Mouse (Mus musculus): Measurements from ENCODE around the gene Gm20431.

Gene Gm20431

GRCm38 (mm10) chr2:167688498-167689451 lies 27.5 kb upstream of the Gm20431 start, which contains the start of gene Cebpb:
Cebpb (plus strand) TSS chr2:167688915.
- DNase-seq (ENCODE audit: low read depth), result peak; percentile 88

- DNase-seq (ENCODE audit: low read depth), result no peak
Observed at GRCm38 (mm10) chr2:167688126-167688497, 26.8 kb upstream of the Gm20431 start.

GRCm38 (mm10) chr2:167687651-167688101 lies 26.4 kb upstream of the Gm20431 start:
- no peak for DNase-seq (ENCODE audit: low read depth)

DNA sequence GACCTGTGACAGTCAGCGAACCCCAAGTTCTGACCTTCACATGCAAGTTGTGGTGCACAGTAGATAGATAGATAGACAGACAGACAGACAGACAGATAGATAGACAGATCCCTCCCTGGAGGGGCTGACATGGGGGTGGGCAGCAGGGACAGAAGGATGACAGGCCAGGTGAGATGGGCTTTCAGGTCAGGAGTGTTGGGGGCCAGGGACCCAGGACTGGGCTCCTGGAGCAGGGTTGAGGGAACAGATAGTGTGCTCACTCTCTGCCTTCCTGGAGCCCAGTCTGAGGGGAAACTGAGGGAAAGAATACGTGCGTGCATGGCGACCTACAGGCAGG lies 25.9 kb upstream of the Gm20431 start:
- DNase-seq (ENCODE audit: low read depth), result no peak

DNA sequence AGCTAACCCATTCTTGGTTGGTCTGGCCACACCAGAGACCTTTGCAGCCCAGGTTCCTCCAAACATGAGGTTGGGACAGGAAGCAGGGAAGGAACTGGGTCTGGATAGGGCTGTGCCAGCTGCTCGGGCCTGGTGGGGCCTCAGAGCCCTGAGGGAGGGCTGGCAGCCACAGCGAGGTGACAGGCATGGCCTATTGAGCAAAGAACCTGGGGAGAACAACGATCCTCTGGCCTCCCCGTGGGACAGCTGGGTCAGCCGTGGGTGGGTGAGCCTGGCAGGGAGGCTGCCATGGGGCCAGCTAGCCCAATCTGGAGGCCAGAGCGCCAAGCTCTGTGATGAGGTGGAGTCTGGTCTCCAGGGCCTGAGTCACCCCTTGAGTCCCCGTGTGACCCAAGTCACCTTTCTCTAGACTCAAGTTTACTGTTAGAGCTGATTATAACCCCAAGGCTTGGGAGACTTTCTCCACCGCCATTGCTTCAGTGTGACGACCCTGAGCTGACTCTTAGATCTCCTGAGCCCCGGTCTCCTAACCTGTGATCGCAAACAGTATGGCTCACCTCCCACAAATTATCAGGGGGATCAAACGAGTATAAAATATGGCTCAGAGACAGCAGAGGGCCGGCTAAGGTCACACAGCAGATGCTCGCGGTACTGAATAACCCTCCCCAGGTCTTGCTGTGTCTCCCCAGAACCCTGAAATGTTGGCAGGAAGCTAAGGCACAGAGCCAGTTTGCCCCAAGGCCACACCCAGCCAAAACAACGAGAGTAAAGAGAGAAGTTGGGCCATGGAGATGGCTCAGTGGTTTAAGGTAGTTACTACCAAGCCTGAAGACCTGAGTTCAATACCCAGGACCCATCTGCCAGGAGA lies 25.3 kb upstream of the Gm20431 start:
- DNase-seq (ENCODE audit: low read depth), result no peak

DNA sequence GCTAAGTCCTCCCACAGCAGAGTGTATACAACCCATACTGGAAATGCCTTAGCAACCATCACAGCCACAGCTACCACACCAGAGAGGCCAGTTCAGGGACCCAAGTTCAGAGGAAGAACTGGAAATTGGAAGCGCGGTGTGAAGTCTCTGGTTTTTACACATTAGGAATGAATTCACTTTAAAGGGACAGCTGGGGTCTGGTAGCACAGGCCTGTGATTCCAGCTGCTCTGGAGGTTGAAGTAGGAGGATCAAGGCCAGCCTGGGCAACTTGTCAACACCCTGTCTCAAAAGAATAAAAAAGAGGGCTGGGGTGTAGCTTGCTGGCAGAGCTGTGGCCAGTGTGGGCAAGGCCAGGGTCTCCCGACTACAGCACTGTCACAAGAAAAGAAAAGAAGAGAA lies 24.6 kb upstream of the Gm20431 start:
- no peak for DNase-seq (ENCODE audit: low read depth)

GRCm38 (mm10) chr2:167685137-167685536 lies 23.8 kb upstream of the Gm20431 start:
- peak; percentile 97 for DNase-seq (ENCODE audit: low read depth)

GRCm38 (mm10) chr2:167683721-167684120 lies 22.4 kb upstream of the Gm20431 start:
- no peak for DNase-seq (ENCODE audit: low read depth)

GRCm38 (mm10) chr2:167680657-167681056 lies 19.4 kb upstream of the Gm20431 start:
- DNase-seq (ENCODE audit: low read depth), result peak; percentile 90

GRCm38 (mm10) chr2:167679902-167680430 lies 18.7 kb upstream of the Gm20431 start:
- DNase-seq (ENCODE audit: low read depth), result peak; percentile 92

DNA sequence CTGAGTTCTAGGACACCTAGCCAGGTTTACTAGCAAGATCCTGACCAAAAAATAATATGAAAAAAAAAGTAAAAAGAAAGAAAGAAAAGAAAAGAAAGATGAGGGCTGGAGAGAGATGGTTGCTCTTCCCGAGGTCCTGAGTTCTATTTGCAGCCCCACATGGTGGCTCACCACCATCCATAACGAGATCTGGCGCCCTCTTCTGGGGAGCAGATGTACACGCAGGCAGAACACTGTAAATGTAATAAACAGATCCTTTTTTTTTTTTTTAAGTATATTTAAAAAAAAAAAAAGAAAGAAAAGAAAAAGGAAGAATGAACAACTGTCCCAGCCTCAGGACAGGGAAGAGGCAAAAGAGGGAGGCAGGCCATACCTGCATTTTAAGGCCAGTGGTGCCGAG lies 17.3 kb upstream of the Gm20431 start:
- peak; percentile 72 for DNase-seq (ENCODE audit: low read depth)

GRCm38 (mm10) chr2:167675120-167675909 lies 14.0 kb upstream of the Gm20431 start:
- DNase-seq (ENCODE audit: low read depth), result peak; percentile 70

GRCm38 (mm10) chr2:167672212-167672685 lies 11.0 kb upstream of the Gm20431 start:
- DNase-seq (ENCODE audit: low read depth), result no peak

- no peak for DNase-seq (ENCODE audit: low read depth)
Observed at GRCm38 (mm10) chr2:167671101-167671633, 9.9 kb upstream of the Gm20431 start.

DNA sequence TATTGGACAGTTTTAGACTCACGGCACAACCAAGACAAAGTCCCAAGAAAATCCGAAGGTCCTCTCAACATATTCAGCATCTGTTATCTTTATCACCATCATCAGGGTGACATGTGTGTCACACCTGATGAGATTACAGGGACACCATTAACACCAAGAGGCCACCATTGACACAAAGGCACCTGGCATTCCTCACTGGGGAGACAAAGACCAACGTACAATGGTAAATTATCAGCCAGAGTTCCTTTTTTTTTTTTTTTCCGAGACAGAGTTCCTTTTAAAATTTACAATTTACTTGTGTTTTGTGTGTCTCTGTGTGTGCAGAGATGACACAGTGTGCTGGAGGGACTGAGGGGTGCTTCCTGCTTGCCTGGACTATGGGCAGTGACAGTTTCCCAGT lies 8.1 kb upstream of the Gm20431 start:
- no peak for DNase-seq (ENCODE audit: low read depth)

- no peak for DNase-seq (ENCODE audit: low read depth)
Observed at GRCm38 (mm10) chr2:167668426-167668825, 7.1 kb upstream of the Gm20431 start.

- DNase-seq (ENCODE audit: low read depth), result no peak
Observed at GRCm38 (mm10) chr2:167665972-167666713, 4.8 kb upstream of the Gm20431 start.

DNA sequence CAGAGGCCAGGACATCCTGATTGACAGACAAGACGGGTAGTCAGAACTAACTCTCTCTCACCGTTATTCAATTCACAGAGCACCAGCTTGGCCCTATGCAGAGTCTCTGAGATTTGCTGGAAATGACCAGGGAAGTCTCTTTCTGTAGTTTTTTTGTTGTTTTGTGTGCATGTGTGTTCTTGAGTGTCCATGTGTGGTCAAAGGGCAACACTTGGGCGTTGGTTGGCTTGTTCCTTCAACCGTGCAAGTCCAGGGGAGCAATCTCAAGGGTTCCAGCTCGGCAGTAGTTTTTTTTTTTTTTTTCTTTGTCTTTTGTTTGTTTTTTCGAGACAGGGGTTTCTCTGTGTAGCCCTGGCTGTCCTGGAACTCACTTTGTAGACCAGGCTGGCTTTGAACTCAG lies 1.4 kb upstream of the Gm20431 start:
- DNase-seq (ENCODE audit: low read depth), result no peak

DNA sequence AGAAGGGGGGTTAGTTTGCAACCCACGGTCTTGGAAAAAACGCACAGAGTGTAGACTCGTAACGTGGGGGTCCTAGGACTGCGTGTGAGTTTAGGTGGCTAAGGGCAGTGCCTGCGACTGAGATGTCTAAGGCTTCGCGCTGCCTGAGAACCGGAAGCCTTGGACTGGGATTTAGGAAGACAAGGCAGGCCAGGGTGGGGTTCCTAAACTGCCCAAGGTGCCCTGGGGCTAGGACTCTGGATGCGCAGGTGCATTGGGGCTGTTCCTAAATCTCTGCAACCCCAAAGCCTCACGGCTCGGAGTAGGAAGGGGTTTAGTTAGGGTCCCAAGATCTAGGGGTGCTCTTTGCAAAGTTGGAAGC lies 705 bp downstream of the Gm20431 start:
- peak; percentile 57 for DNase-seq (ENCODE audit: low read depth)

DNA sequence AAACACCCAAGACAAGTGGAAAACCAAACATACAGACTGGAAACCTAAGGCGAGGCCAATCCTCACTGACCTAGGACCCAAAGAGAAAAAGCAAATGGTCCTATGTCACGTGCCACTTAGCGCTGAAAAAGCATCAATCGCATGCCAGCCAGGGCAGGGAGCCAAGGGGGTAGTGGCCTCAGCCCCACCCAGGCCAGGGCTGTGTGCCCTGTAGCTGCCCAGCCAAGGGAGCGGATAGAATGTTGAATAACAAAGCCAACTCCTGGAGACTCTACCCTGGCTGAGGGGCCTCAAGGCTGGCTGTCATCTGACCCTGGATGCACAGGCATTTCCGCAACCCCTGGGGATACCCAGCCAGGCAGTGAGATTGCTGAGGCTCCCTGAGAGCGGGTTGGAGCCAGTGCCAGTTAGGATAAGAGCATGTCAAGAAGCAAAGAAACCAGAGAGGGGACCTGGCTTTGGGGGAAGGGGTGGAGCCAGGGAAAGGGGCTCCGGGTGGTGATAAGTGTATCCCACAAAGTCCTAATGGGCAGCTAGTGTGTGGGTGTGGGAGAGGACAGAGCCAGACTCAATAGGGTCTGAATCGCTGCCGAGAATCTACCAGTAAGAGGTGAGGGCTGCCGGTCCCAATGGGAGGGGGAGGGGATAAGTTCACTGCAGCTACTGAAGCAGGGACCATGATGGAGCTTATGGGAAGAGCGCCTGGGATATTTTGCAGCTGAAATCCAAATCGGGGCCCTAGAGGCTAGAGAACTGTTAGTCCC lies 1.3 kb downstream of the Gm20431 start:
- DNase-seq (ENCODE audit: low read depth), result peak; percentile 36

Data from induced T-regulatory cell, adult 2 months (primary cell).